Mouse (Mus musculus) cerebellum, adult 2 months (tissue): Measurements from ENCODE around the gene Gm17374.

Source experiments
- CTCF ChIP-seq: fragments of 200-500 bp; IDR thresholded peaks from 2 replicates; pipeline ENCODE4 v1.5.1; 2011; ENCODE audit warnings: low read depth, mild to moderate bottlenecking, control low read depth, low read length, moderate library complexity, borderline replicate concordance; ENCODE audit not compliant: insufficient read depth
- POLR2A ChIP-seq: fragments of 200-500 bp; IDR thresholded peaks from 2 replicates; pipeline ENCODE4 v1.6.1; 2011; ENCODE audit warnings: low read length, control low read depth, borderline replicate concordance; ENCODE audit not compliant: insufficient read depth

DNA sequence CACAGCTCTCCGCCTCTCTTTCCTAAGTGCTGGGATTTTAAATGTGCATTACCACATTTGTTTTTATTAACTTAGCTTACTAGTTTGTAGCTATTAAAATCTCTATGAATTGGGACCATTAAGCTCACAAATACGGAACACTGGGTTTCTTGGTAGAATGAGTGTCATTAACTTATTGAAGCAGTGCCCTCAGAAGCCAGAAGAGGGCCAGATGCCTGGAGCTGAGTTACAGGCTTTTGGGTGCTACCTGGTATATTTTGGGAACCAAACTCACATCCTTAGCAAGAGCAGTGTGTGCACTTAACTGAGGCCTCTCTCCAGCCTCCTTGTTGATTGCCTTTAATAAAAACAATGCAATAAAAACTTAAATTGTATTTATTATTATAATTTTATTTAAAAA, 48.9 kb downstream of the Gm17374 start:
- peak; percentile 33; the same call in 1 of the 2 replicates for TF ChIP-seq CTCF
- no peak for TF ChIP-seq POLR2A
